Mouse (Mus musculus) left cerebral cortex, postnatal 14 days (tissue): Measurements from ENCODE around the gene Cnppd1. TPM values are rescaled to one million over a fixed set of nuclear protein-coding genes. Genes with fewer than 3 reads are reported as not detected.

Experiments used
- total RNA-seq, 2 experiments: library from RNA; stranded (reverse); gene quantifications; 2 replicates each; pipeline ENCODE4 v1.2.3; 2021

The Cnppd1 gene
- total RNA-seq, 2 experiments from 2014 or later, result 31.4 to 32.2 TPM

Other genes with a start within 250 kb of the Cnppd1 start
- under 1 TPM in 1 of 2 experiments, not detected in 1; 0.51 TPM for gene Cryba2, start 249.6 kb downstream of the Cnppd1 start, total RNA-seq
- 1 to 10 TPM; 1.9 TPM for gene Cfap65, start 207.1 kb downstream of the Cnppd1 start, total RNA-seq
- under 1 TPM; 0.30 to 0.33 TPM for gene Ihh, start 191.0 kb downstream of the Cnppd1 start, total RNA-seq
- gene Nhej1, start 17.5 kb downstream of the Cnppd1 start, total RNA-seq, result 1 to 10 TPM; 1.6 to 2.6 TPM
- under 1 TPM; 0.22 to 0.25 TPM for gene Slc23a3, start 8.8 kb downstream of the Cnppd1 start, total RNA-seq
- gene Retreg2, start 67 bp upstream of the Cnppd1 start, total RNA-seq, result 100 to 1,000 TPM; 159 to 162 TPM
- gene Zfand2b, start 25.9 kb upstream of the Cnppd1 start, total RNA-seq, result 10 to 100 TPM; 21.4 to 22.8 TPM
- 10 to 100 TPM; 38.1 to 39.3 TPM for gene Abcb6, start 37.7 kb upstream of the Cnppd1 start, total RNA-seq
- gene Ankzf1, start 49.4 kb upstream of the Cnppd1 start, total RNA-seq, result 10 to 100 TPM; 19.7 TPM
- gene Atg9a, start 49.5 kb upstream of the Cnppd1 start, total RNA-seq, result 100 to 1,000 TPM; 130 to 133 TPM
- 10 to 100 TPM; 16.3 to 18.3 TPM for gene Glb1l, start 68.1 kb upstream of the Cnppd1 start, total RNA-seq
- gene Stk16, start 68.1 kb upstream of the Cnppd1 start, total RNA-seq, result 10 to 100 TPM; 85.6 to 92.2 TPM
- 100 to 1,000 TPM; 658 to 691 TPM for gene Tuba4a, start 77.2 kb upstream of the Cnppd1 start, total RNA-seq
- not detected for gene A630095N17Rik, start 89.4 kb upstream of the Cnppd1 start, total RNA-seq
- gene Dnajb2, start 93.7 kb upstream of the Cnppd1 start, total RNA-seq, result 10 to 100 TPM; 76.5 to 80.2 TPM
- gene Ptprn, start 121.8 kb upstream of the Cnppd1 start, total RNA-seq, result 100 to 1,000 TPM; 376 to 396 TPM
- gene Resp18, start 135.7 kb upstream of the Cnppd1 start, total RNA-seq, result 10 to 100 TPM; 69.0 to 98.8 TPM
- 10 to 100 TPM; 60.1 to 60.8 TPM for gene Dnpep, start 175.3 kb upstream of the Cnppd1 start, total RNA-seq
- gene Des, start 217.6 kb upstream of the Cnppd1 start, total RNA-seq, result 1 to 10 TPM; 1.5 to 2.6 TPM
- 100 to 1,000 TPM; 199 to 210 TPM for gene Speg, start 232.6 kb upstream of the Cnppd1 start, total RNA-seq